Mouse (Mus musculus) megakaryocyte, embryonic 14.5 days (primary cell): ENCODE data around the gene Gm20388.

ENCODE experiments used
- FLI1 ChIP-seq: IDR thresholded peaks from 2 replicates; pipeline ENCODE4 v1.6.1; 2012; ENCODE audit warnings: low read length, inconsistent platforms, mixed read lengths
- GATA1 ChIP-seq: IDR thresholded peaks from 3 replicates; pipeline ENCODE4 v1.6.1; 2012; ENCODE audit warnings: mixed read lengths, low read length, inconsistent platforms, borderline replicate concordance

GRCm38 (mm10) chr8:122252366-122252765 is 2341.7 kb downstream of the Gm20388 start:
- TF ChIP-seq GATA1 (no peak), FLI1 (no peak)
